Mouse (Mus musculus): ENCODE measurements around the gene Cenpf.
"Not testable (repeated sequence)": the region's sequence is repeated elsewhere in the genome, so short reads cannot be mapped to it uniquely, and the experiment has no call there.

Gene Cenpf

GRCm38 (mm10) chr1:189694391-189694790 lies 6.5 kb upstream of the Cenpf start:
- no peak for DNase-seq (ENCODE audit: low spot score in 2 of 2)

- not testable (repeated sequence) for DNase-seq (ENCODE audit: low spot score in 2 of 2)
These were observed 4.6 kb upstream of the Cenpf start for GRCm38 (mm10) chr1:189692442-189692841.

GRCm38 (mm10) chr1:189689050-189689833 lies 1.4 kb upstream of the Cenpf start:
- no peak for DNase-seq (ENCODE audit: low spot score in 2 of 2)

- no peak for DNase-seq (ENCODE audit: low spot score in 2 of 2)
These were observed 483 bp upstream of the Cenpf start for GRCm38 (mm10) chr1:189688388-189688750.

GRCm38 (mm10) chr1:189686025-189686424 lies 1.9 kb downstream of the Cenpf start:
- DNase-seq (ENCODE audit: low spot score in 2 of 2) = no peak

GRCm38 (mm10) chr1:189684786-189685415 lies 3.0 kb downstream of the Cenpf start:
- DNase-seq (ENCODE audit: low spot score in 2 of 2) = no peak

- no peak for DNase-seq (ENCODE audit: low spot score in 2 of 2)
These were observed 8.3 kb downstream of the Cenpf start for GRCm38 (mm10) chr1:189679555-189679954.

- DNase-seq (ENCODE audit: low spot score in 2 of 2) = no peak
These were observed 11.9 kb downstream of the Cenpf start for GRCm38 (mm10) chr1:189675953-189676352.

- peak in 1 of 2 experiments; percentile 35 for DNase-seq (ENCODE audit: low spot score in 2 of 2)
These were observed 12.5 kb downstream of the Cenpf start for GRCm38 (mm10) chr1:189675421-189675820.

GRCm38 (mm10) chr1:189665966-189666365 lies 21.9 kb downstream of the Cenpf start:
- no peak for DNase-seq (ENCODE audit: low spot score in 2 of 2)

GRCm38 (mm10) chr1:189664873-189665144 lies 23.1 kb downstream of the Cenpf start:
- no peak for DNase-seq (ENCODE audit: low spot score in 2 of 2)

- DNase-seq (ENCODE audit: low spot score in 2 of 2) = no peak
These were observed 23.6 kb downstream of the Cenpf start for GRCm38 (mm10) chr1:189664061-189664872.

GRCm38 (mm10) chr1:189663437-189663836 lies 24.4 kb downstream of the Cenpf start:
- DNase-seq (ENCODE audit: low spot score in 2 of 2) = peak in 1 of 2 experiments; percentile 29

GRCm38 (mm10) chr1:189661856-189662255 lies 26.0 kb downstream of the Cenpf start:
- DNase-seq (ENCODE audit: low spot score in 2 of 2) = peak in 1 of 2 experiments; percentile 51

- no peak for DNase-seq (ENCODE audit: low spot score in 2 of 2)
These were observed 30.5 kb downstream of the Cenpf start for GRCm38 (mm10) chr1:189657406-189657805.

- DNase-seq (ENCODE audit: low spot score in 2 of 2) = no peak
These were observed 34.1 kb downstream of the Cenpf start for GRCm38 (mm10) chr1:189653746-189654145.

- peak in 1 of 2 experiments; percentile 20 for DNase-seq (ENCODE audit: low spot score in 2 of 2)
These were observed 41.3 kb downstream of the Cenpf start for GRCm38 (mm10) chr1:189646597-189646996.

- peak in 1 of 2 experiments; percentile 8 for DNase-seq (ENCODE audit: low spot score in 2 of 2)
These were observed 42.5 kb downstream of the Cenpf start for GRCm38 (mm10) chr1:189645371-189645770.

GRCm38 (mm10) chr1:189644700-189645345 lies 43.1 kb downstream of the Cenpf start:
- DNase-seq (ENCODE audit: low spot score in 2 of 2) = no peak

- peak in 1 of 2 experiments; percentile 3 for DNase-seq (ENCODE audit: low spot score in 2 of 2)
These were observed 48.3 kb downstream of the Cenpf start for GRCm38 (mm10) chr1:189639581-189639980.

- DNase-seq (ENCODE audit: low spot score in 2 of 2) = peak in 1 of 2 experiments; percentile 38
These were observed 54.1 kb downstream of the Cenpf start for GRCm38 (mm10) chr1:189633791-189634190.
